Mouse (Mus musculus): ENCODE data around the gene Tcfl5.

Tcfl5 gene

GRCm38 (mm10) chr2:180642555-180643260 lies at the start of gene Tcfl5:
Gene Tcfl5, minus strand, starts transcription at chr2:180642708.
- no peak for DNase-seq

GRCm38 (mm10) chr2:180689841-180690240 lies 47.3 kb upstream of the Tcfl5 start:
- DNase-seq = no peak

GRCm38 (mm10) chr2:180684031-180684430 lies 41.5 kb upstream of the Tcfl5 start:
- DNase-seq = no peak

GRCm38 (mm10) chr2:180683524-180683923 lies 41.0 kb upstream of the Tcfl5 start:
- DNase-seq = no peak

- no peak for DNase-seq
Observed at GRCm38 (mm10) chr2:180681225-180681624, 38.7 kb upstream of the Tcfl5 start.

- DNase-seq = peak; percentile 49 to 73
Observed at GRCm38 (mm10) chr2:180678609-180679140, 36.2 kb upstream of the Tcfl5 start.

GRCm38 (mm10) chr2:180676706-180677105 lies 34.2 kb upstream of the Tcfl5 start:
- DNase-seq = no peak

GRCm38 (mm10) chr2:180662008-180662407 lies 19.5 kb upstream of the Tcfl5 start:
- DNase-seq = no peak

- no peak for DNase-seq
Observed at GRCm38 (mm10) chr2:180660521-180660920, 18.0 kb upstream of the Tcfl5 start.

GRCm38 (mm10) chr2:180659353-180660150 lies 17.0 kb upstream of the Tcfl5 start:
- no peak for DNase-seq

GRCm38 (mm10) chr2:180658381-180658780 lies 15.9 kb upstream of the Tcfl5 start:
- DNase-seq = no peak

- DNase-seq = peak; percentile 57 to 79
Observed at GRCm38 (mm10) chr2:180657394-180658013, 15.0 kb upstream of the Tcfl5 start.

- peak in 1 of 2 experiments; percentile 26 for DNase-seq
Observed at GRCm38 (mm10) chr2:180655150-180655549, 12.6 kb upstream of the Tcfl5 start.

- DNase-seq = no peak
Observed at GRCm38 (mm10) chr2:180654666-180655065, 12.2 kb upstream of the Tcfl5 start.

GRCm38 (mm10) chr2:180646841-180647240 lies 4.3 kb upstream of the Tcfl5 start:
- no peak for DNase-seq

GRCm38 (mm10) chr2:180643626-180644025 lies 1.1 kb upstream of the Tcfl5 start:
- no peak for DNase-seq

GRCm38 (mm10) chr2:180641576-180642554 lies 643 bp downstream of the Tcfl5 start:
- DNase-seq = no peak

- no peak for DNase-seq
Observed at GRCm38 (mm10) chr2:180611882-180612281, 30.6 kb downstream of the Tcfl5 start.

GRCm38 (mm10) chr2:180610283-180610682 lies 32.2 kb downstream of the Tcfl5 start:
- DNase-seq = no peak

GRCm38 (mm10) chr2:180604781-180605180 lies 37.7 kb downstream of the Tcfl5 start:
- DNase-seq = no peak

GRCm38 (mm10) chr2:180600569-180601021 lies 41.9 kb downstream of the Tcfl5 start:
- no peak for DNase-seq

GRCm38 (mm10) chr2:180598157-180598705 lies 44.3 kb downstream of the Tcfl5 start:
- DNase-seq = no peak

Measured in kidney, adult 8-10 months (tissue).